Mouse (Mus musculus) C2C12 (cell line): ENCODE data around the gene Ctdspl.

Experiments used
- CTCF ChIP-seq: IDR thresholded peaks from one replicate; pipeline ENCODE4 v1.5.1; 2011; ENCODE audit not compliant: control insufficient read depth, insufficient read depth, insufficient read length
- FOSL1 ChIP-seq: IDR thresholded peaks from one replicate; pipeline ENCODE4 v1.8.0; 2011; ENCODE audit warnings: mild to moderate bottlenecking, low read length; ENCODE audit not compliant: poor library complexity, insufficient read depth, severe bottlenecking
- MAX ChIP-seq: IDR thresholded peaks from one replicate; pipeline ENCODE4 v1.6.1; 2011; ENCODE audit warnings: mild to moderate bottlenecking, control low read depth
- MYOG ChIP-seq: IDR thresholded peaks from one replicate; pipeline ENCODE4 v1.6.1; 2011; ENCODE audit not compliant: control insufficient read depth, insufficient read length; ENCODE audit errors: extremely low read depth
- USF1 ChIP-seq: IDR thresholded peaks from one replicate; pipeline ENCODE4 v1.6.1; 2011; ENCODE audit warnings: low read depth, mild to moderate bottlenecking, control low read depth, moderate library complexity

GRCm38 (mm10) chr9:118881281-118881945 lies 44.8 kb upstream of the Ctdspl start:
- TF ChIP-seq CTCF (no peak), MAX (no peak), MYOG (no peak), FOSL1 (no peak), USF1 (no peak)
